Mouse (Mus musculus) ES-CJ7 (cell line): ENCODE data around the gene Smg6.

Source experiments
- DNase-seq: peaks from one replicate; pipeline ENCODE4 v3.0.0; 2011; ENCODE audit warnings: low read depth, low spot score

Smg6 gene

GRCm38 (mm10) chr11:74929111-74929510 is 3.5 kb downstream of the Smg6 start:
- DNase-seq, result no peak

GRCm38 (mm10) chr11:74930391-74930790 is 4.8 kb downstream of the Smg6 start:
- peak; percentile 46 for DNase-seq

- DNase-seq, result peak; percentile 42
Observed at GRCm38 (mm10) chr11:74946348-74946747, 20.7 kb downstream of the Smg6 start.

GRCm38 (mm10) chr11:74954901-74955300 is 29.3 kb downstream of the Smg6 start:
- no peak for DNase-seq

- peak; percentile 69 for DNase-seq
Observed at GRCm38 (mm10) chr11:74956006-74956405, 30.4 kb downstream of the Smg6 start.

GRCm38 (mm10) chr11:74957600-74957999 is 32.0 kb downstream of the Smg6 start:
- DNase-seq, result no peak

- no peak for DNase-seq
Observed at GRCm38 (mm10) chr11:74959501-74959900, 33.9 kb downstream of the Smg6 start.

- DNase-seq, result no peak
Observed at GRCm38 (mm10) chr11:74960031-74960551, 34.5 kb downstream of the Smg6 start.

- no peak for DNase-seq
Observed at GRCm38 (mm10) chr11:74961953-74962352, 36.3 kb downstream of the Smg6 start.

GRCm38 (mm10) chr11:74962846-74963407 is 37.3 kb downstream of the Smg6 start:
- no peak for DNase-seq

- no peak for DNase-seq
Observed at GRCm38 (mm10) chr11:74965516-74965915, 39.9 kb downstream of the Smg6 start.

GRCm38 (mm10) chr11:74973290-74974157 is 47.9 kb downstream of the Smg6 start:
- no peak for DNase-seq

- no peak for DNase-seq
Observed at GRCm38 (mm10) chr11:74974615-74975014, 49.0 kb downstream of the Smg6 start.

GRCm38 (mm10) chr11:74976835-74977687 is 51.4 kb downstream of the Smg6 start:
- DNase-seq, result no peak

GRCm38 (mm10) chr11:74981464-74981863 is 55.8 kb downstream of the Smg6 start:
- peak; percentile 70 for DNase-seq

- no peak for DNase-seq
Observed at GRCm38 (mm10) chr11:74982241-74982640, 56.6 kb downstream of the Smg6 start.

- DNase-seq, result no peak
Observed at GRCm38 (mm10) chr11:74988162-74988561, 62.5 kb downstream of the Smg6 start.

- no peak for DNase-seq
Observed at GRCm38 (mm10) chr11:74989047-74989446, 63.4 kb downstream of the Smg6 start.

- DNase-seq, result no peak
Observed at GRCm38 (mm10) chr11:74990501-74990900, 64.9 kb downstream of the Smg6 start.

GRCm38 (mm10) chr11:74991290-74991689 is 65.7 kb downstream of the Smg6 start:
- no peak for DNase-seq

GRCm38 (mm10) chr11:74992427-74992987 is 66.9 kb downstream of the Smg6 start:
- no peak for DNase-seq

- no peak for DNase-seq
Observed at GRCm38 (mm10) chr11:74994141-74994540, 68.5 kb downstream of the Smg6 start.
